Mouse (Mus musculus) C2C12 (cell line): Measurements from ENCODE around the gene Sarm1.

Experiments used
- CEBPB ChIP-seq: IDR thresholded peaks from one replicate; pipeline ENCODE4 v1.6.1; 2011; ENCODE audit warnings: low read depth, mild to moderate bottlenecking, control low read depth, moderate library complexity
- CTCF ChIP-seq: IDR thresholded peaks from one replicate; pipeline ENCODE4 v1.5.1; 2011; ENCODE audit not compliant: control insufficient read depth, insufficient read depth, insufficient read length
- MAX ChIP-seq: IDR thresholded peaks from one replicate; pipeline ENCODE4 v1.6.1; 2011; ENCODE audit warnings: mild to moderate bottlenecking, control low read depth
- MYOD1 ChIP-seq: IDR thresholded peaks from one replicate; pipeline ENCODE4 v1.6.1; 2011; ENCODE audit warnings: low read depth; ENCODE audit not compliant: control insufficient read depth, insufficient read length
- MYOG ChIP-seq: IDR thresholded peaks from one replicate; pipeline ENCODE4 v1.6.1; 2011; ENCODE audit not compliant: control insufficient read depth, insufficient read length; ENCODE audit errors: extremely low read depth
- USF1 ChIP-seq: IDR thresholded peaks from one replicate; pipeline ENCODE4 v1.6.1; 2011; ENCODE audit warnings: low read depth, mild to moderate bottlenecking, control low read depth, moderate library complexity

DNA sequence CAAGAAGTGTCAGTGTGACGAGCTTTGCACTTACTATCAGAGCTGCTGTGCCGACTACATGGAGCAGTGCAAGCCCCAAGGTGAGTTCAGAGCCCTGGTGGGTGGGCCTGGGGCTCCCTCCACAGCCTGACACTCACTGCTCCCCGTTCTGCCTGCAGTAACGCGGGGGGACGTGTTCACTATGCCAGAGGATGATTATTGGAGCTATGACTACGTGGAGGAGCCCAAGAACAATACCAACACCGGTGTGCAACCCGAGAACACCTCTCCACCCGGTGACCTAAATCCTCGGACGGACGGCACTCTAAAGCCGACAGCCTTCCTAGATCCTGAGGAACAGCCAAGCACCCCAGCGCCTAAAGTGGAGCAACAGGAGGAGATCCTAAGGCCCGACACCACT is 2.0 kb upstream of the Sarm1 start:
- TF ChIP-seq MAX (no peak), CTCF (no peak), MYOD1 (no peak), USF1 (no peak), MYOG (no peak), CEBPB (no peak)
